Mouse (Mus musculus): ENCODE measurements around the gene Ndufs3.
"Not testable (repeated sequence)": the region's sequence is repeated elsewhere in the genome, so short reads cannot be mapped to it uniquely, and the experiment has no call there.

The Ndufs3 gene

DNA sequence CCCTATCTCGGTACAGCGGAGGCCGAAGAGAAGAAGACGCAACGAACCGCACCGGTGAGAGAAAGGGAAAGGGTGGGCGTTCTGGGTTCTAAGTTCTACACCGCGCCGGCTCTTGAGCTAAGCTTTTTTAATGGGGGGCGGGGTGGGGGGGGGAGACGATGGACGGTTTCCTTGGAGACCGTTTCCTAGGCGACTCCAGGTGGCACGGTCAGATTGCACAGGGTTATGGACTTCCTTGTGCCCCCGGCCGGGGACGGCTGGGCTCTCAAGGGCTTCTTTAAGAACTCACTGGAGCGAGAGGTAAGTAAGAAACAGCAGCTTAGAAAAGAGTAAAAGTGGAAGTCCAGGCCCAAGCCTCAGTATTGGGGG, 213 bp upstream of the Ndufs3 start:
- no peak for DNase-seq (ENCODE audit: low spot score)

- no peak for DNase-seq (ENCODE audit: low spot score)
Observed at GRCm38 (mm10) chr2:90903398-90903797, 1.2 kb downstream of the Ndufs3 start.

DNA sequence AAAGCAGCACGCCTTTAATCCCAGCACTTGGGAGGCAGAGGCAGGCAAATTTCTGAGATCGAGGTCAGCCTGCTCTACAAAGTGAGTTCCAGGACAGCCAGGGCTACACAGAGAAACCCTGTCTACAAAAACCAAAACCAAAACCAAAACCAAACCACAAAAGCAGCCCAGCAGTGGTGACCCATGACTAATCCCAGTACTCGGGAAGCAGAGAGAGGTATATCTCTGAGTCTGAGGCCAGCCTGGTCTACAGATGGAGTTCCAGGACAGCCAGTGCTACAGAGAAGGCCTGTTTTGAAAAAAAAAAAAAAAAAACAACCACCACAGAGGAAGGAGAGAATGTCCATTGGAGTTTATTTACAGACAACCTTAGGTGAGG, 10.3 kb downstream of the Ndufs3 start:
- DNase-seq (ENCODE audit: low spot score), result not testable (repeated sequence)

DNA sequence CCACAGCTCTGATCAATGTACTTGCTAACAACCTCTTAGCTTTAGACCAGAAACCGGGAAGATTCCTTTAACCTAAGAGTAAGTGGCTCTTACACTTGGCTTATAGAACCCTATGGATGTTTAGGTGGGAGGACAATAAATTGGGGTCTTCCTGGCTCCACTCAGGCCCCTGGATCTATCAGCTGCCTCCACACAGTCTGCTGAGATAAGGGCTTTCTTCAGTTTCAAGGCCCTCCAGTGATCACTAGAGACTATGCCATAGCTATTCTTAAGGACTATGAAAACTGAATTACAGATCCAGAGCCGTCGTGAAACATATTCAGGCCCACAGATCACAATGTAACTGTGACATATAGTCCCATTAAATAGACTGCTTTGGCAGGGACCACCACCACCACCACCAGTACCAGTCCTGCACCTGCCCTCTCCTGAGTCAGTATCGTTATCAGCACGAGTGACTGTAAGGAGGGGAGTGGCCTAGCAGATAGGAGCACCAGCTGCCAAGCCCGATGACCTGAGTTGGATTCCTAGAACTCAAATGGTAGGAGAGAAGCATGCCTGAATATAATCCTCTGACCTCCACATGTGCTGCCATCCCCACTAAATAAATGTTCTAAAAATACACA, 10.8 kb downstream of the Ndufs3 start:
- no peak for DNase-seq (ENCODE audit: low spot score)

DNA sequence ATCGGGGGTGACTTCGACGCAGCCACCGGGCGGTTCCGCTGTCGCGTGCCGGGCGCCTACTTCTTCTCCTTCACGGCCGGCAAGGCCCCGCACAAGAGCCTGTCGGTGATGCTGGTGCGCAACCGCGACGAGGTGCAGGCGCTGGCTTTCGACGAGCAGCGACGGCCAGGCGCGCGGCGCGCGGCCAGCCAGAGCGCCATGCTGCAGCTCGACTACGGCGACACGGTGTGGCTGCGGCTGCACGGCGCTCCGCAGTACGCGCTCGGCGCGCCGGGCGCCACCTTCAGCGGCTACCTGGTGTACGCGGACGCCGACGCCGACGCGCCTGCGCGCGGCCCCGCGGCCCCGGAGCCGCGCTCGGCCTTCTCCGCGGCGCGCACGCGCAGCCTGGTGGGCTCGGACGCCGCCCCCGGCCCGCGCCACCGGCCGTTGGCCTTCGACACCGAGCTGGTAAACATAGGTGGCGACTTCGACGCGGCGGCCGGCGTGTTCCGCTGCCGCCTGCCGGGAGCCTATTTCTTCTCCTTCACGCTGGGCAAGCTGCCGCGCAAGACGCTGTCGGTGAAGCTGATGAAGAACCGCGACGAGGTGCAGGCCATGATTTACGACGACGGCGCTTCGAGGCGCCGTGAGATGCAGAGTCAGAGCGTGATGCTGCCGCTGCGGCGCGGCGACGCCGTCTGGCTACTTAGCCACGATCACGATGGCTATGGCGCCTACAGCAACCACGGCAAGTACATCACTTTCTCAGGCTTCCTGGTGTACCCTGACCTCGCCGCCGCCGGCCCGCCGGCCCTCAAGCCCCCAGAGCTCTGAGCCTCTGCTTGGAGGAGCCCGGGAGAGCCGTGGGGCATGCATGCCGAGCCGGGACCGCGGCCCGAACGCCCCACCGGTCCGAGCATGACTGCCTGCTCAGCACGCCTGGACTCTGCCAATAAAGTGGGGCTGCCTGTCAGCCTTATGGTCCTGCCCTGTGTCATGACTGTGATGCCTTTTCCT, 14.8 kb downstream of the Ndufs3 start:
- DNase-seq (ENCODE audit: low spot score), result peak; percentile 52

DNA sequence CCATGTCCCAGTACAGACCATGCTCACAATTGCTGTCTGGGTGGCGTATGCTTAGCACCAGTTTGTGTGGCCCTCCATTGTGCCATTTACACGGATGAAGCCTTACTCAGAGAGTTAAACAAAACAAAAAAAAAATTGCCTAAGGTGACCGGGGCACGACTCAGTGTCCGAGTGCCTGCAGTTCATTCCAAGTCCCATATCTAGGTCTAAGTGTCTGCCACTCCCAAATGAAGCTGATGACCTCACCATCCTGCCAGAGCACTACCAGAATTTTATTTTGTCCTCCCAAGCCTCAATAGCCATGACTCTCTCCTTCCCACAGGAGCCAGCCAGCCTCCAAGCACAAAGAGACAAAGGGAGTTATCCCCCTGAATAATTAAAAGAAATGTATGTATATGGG, 17.0 kb downstream of the Ndufs3 start:
- DNase-seq (ENCODE audit: low spot score), result no peak

GRCm38 (mm10) chr2:90886436-90886835, 18.2 kb downstream of the Ndufs3 start:
- no peak for DNase-seq (ENCODE audit: low spot score)

DNA sequence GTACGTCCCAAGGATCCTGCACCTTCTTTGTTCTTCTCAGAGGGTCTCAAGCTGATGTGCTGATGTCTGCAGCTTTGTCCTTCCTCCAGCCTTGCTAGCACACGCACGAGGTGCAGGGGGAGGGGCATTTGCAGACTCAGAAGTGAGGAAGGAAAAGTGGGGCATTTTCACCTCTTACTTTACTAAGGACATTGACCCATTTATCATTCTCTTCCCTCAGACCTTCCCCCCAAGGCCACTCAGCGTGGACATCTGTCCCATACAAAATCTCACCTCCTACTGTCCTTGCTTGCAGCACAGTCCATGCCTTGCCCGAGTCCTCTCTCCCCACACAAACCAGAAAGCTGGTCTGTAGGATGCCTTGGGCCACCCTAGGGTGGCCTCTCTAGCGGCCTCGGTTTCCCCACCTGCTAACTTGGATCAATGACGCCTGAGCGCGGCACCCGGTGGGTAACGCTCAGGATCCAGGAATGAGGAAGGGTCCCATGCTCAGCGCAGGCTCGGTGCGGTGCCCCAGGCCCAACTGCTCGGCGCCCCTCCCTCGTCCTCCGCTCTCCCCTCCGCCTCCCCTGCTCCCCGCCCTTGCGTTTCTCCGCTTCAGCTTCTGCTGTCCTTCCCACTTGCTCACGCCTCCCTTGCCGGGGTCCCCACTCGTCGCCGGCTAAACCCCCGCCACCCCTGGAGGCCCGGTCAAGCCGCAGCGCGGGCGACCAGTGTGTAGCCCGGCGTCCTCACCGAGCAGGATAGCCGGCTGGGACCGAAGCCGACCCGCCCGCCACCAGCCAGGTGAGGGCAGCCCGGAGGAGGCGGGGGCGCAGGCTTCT, 19.2 kb downstream of the Ndufs3 start, which contains the start of gene C1qtnf4:
Gene C1qtnf4 (plus strand): TSS at position 643 of the 824 bp plus-strand sequence.
- DNase-seq (ENCODE audit: low spot score), result peak; percentile 11

- DNase-seq (ENCODE audit: low spot score), result no peak
Observed at GRCm38 (mm10) chr2:90881824-90882223, 22.8 kb downstream of the Ndufs3 start.

DNA sequence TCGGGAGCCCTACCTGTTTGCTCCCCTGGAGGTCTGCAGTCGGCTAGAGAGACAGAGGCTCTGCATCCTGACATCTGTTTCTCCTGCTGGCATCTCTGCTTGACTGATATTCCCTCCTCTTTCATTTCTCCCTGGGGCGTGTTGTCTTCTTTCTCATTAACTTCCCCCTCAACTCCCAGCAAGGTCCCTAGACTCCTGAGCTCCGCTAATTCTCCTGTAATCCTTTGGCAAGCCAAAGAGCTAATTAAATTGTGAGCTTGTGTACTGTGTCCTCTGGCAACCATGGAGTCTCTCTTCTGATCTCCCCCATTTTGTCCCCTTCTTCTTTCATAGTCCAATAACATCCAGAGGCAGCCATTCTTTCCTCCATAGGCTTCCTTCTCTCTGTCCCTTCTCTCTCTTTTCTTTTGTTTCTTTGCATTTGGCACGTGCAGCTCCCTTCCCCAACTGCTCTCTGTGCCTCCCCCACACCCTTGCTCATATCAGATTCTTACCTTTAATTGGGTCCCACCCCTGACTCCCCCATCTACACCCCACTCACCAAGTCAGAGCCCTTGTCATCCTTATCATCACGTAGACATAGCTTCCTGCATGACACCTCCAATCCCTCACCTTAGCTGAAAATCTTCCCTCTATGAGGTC, 24.4 kb downstream of the Ndufs3 start:
- no peak for DNase-seq (ENCODE audit: low spot score)

- no peak for DNase-seq (ENCODE audit: low spot score)
Observed at GRCm38 (mm10) chr2:90879419-90879818, 25.2 kb downstream of the Ndufs3 start.

DNA sequence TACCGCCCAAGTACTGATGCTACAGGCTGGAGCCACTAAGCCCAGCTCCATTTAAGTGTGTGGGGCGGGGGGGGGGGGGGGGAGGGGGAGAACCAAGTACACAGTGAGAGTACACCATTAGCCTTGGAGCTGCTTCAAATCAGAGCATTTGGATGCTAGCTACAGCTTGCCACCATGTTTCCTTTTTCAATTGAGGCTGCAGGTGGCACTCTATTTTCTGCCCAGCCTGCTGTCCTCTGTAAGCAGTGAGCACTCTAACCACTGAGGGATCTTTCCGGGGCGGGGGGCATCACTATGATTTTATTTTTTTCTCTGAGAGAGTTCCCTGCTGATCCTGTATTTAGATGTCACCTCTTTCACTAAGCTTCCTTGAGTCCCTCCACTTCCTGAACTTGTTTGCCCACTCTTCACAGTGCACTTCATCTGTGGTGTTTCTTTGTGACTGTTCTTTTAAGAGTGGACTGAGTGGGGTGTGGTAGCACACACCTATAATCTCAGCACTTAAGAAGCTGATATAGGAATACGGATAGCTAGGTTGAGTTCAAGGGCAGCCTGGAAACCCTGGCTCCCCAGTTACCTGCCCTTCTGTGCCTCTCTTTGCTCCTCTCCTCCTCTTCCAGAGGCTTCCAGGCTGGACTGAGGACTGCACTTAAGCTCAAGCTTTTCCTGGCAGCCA, 26.9 kb downstream of the Ndufs3 start:
- no peak for DNase-seq (ENCODE audit: low spot score)

DNA sequence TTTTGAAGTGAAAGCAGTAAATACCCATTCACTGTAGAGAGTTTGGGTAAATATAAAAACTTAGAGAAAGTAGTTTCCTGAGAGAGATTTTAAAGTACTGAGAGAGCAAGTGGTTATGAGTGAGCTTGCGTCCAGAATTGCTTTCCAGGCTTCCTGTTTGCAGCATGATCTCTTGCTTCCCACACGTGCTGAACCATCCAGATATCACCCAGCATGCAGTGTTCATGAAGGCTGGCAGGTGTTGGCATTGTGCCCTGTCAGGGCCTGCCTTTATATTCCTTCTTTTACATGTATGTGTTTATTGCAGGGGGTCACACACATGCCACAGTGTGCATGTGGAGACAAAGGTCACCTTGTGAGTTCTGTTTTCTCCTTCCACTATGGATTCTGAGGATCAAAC, 29.4 kb downstream of the Ndufs3 start:
- DNase-seq (ENCODE audit: low spot score), result no peak

DNA sequence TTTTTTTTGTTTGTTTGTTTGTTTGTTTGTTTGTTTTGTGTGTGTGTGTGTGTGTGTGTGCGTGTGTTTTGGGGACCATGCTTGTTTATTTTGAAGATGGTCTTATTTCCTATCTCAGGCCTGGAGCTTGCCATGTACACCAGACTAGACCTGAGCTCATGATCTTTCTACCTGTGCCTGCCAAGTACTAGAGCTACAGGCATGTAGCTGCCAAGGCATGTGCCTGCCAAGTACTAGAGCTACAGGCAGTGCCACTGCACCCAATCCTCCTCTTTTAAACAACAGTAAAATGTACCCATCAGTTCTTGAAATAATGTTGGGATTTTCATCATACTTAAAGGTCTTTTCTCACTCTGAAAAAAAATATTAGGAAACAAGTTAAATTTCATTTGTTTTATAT, 30.6 kb downstream of the Ndufs3 start:
- DNase-seq (ENCODE audit: low spot score), result no peak

- DNase-seq (ENCODE audit: low spot score), result no peak
Observed at GRCm38 (mm10) chr2:90871180-90871961, 33.3 kb downstream of the Ndufs3 start.

GRCm38 (mm10) chr2:90870136-90870601, 34.5 kb downstream of the Ndufs3 start:
- DNase-seq (ENCODE audit: low spot score), result no peak

- DNase-seq (ENCODE audit: low spot score), result peak; percentile 87
Observed at GRCm38 (mm10) chr2:90866524-90866923, 38.1 kb downstream of the Ndufs3 start.

DNA sequence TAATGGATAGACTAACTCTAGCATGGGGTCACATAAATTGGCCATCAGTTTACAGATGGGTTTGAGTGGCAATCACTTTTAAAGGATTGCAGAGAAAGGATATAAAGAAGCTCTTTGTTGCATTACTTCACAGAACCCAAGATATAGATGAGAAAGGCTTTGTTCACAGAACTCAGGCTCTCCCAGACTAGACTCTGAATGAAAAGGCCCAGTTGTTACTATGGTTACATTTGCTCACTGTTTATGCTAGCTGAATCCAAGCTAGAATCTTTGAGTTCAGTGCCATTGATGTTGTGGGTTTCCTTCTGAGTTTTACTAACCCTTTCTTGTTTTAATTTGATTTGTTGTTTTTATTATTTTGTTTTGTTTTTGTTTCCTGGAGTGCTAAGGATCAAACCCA, 40.4 kb downstream of the Ndufs3 start:
- DNase-seq (ENCODE audit: low spot score), result no peak

DNA sequence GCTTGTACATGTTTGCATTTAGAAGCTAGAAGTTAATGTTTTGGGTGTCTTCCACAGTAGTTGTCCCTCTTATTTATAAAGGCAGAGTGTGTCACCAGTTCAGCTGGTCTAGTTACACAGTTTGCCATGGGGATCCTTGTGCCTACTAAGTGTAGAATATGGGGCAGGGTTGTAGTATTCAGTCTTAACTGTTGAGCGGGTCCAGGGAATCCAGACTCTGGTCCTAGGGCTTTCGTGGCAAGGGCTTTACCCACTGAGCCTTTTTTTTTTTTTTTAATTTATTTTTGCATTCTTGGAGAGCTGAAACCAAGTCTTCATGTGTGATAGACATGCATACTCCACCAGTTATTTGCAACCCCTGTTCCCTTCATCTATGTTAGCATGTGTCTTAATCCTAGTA, 43.1 kb downstream of the Ndufs3 start:
- DNase-seq (ENCODE audit: low spot score), result no peak

DNA sequence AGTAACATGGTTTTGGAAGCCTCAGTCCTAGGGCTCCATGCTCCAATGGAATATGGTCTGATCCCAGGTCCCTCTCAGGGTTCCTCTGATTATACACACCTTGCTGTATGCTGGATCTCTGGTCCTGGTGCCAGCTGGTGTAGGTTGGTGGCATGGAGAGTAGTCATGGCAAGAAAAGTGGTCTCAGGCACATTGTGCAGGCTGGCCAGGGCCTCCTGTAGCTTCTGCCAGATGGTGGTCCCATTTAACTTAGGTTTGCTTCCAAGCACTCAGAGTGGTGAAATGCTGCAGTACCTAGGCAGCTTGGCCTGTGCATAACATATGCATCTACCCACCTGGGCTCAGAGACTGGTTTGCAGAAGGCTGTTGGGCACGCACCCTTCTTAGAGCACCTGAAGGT, 54.2 kb downstream of the Ndufs3 start:
- DNase-seq (ENCODE audit: low spot score), result no peak
